Mouse (Mus musculus) liver, adult 2 months (tissue): ENCODE measurements around the gene Mettl21c.

ENCODE experiments used
- CTCF ChIP-seq: fragments of 200-500 bp; IDR thresholded peaks from 2 replicates; pipeline ENCODE4 v1.5.1; 2011; ENCODE audit warnings: low read depth, low read length, control low read depth
- POLR2A ChIP-seq: fragments of 200-500 bp; IDR thresholded peaks from 2 replicates; pipeline ENCODE4 v1.6.1; 2011; ENCODE audit warnings: low read length, control low read depth; ENCODE audit not compliant: insufficient read depth; ENCODE audit errors: extremely low read depth

DNA sequence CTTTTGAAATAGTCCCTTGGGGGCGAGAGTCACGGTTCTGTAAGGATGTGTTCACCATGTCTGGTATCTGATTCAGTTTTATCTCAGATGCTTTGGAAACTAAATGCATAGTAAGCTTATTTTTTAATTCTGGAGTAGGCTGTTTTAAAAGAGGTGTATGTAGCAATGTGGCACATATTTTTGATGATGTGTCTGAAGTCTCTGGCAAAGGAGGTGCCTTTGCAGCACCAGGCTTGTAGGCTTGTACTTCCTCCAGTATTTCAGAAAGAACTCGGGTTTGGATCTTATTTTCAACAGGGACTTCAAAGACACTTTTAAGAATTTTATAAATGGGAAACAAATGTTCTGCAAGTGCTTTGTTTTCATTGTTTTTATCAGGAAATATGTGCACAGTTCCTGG is 38.0 kb upstream of the Mettl21c start:
- TF ChIP-seq POLR2A (no peak), CTCF (no peak)
